Mouse (Mus musculus): Measurements from ENCODE around the gene Peli1. TPM values are rescaled to one million over a fixed set of nuclear protein-coding genes. Genes with fewer than 3 reads are reported as not detected.

Gene Peli1
- polyA plus RNA-seq, 1 experiment: 30.9 TPM

DNA sequence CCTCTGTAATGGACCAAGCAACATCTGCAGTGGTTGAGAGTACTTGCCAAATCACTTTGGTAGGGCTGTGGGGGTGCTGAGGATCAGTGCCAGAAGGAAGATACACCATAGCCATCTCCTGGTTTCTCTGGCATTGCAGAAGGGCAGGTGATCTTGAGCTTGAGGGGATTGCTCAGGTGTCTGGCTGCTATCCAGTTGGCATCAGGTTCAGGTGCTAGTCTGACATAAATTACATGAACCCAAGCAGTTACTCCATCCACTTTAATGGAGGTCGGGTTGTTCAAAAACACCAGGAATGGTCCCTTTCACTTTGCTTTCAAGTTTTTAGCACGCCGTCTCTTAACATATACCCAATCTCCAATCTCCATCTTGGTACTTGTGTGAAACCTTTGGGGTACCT lies 103.8 kb downstream of the Peli1 start:
- no peak for DNase-seq (ENCODE audit: low spot score)

Other genes with a start within 250 kb of the Peli1 start
- gene Vps54, start 148.0 kb downstream of the Peli1 start, polyA plus RNA-seq (2012; rRNA removed): 24.8 and 26.6 TPM in 2 replicates

All from urinary bladder, adult 2 months (tissue).